Mouse (Mus musculus) lung, adult 2 months (tissue): ENCODE results near the gene Fmnl2.

ENCODE experiments used
- CTCF ChIP-seq: fragments of 200-500 bp; IDR thresholded peaks from 2 replicates; pipeline ENCODE4 v1.5.1; 2011; ENCODE audit warnings: mild to moderate bottlenecking, low read length, control low read depth; ENCODE audit not compliant: insufficient read depth
- POLR2A ChIP-seq: fragments of 200-500 bp; IDR thresholded peaks from 2 replicates; pipeline ENCODE4 v1.6.1; 2011; ENCODE audit warnings: low read depth, mild to moderate bottlenecking, control low read depth, low read length, borderline replicate concordance; ENCODE audit errors: extremely low read depth

- TF ChIP-seq POLR2A = no peak
- TF ChIP-seq CTCF = no peak
Observed at GRCm38 (mm10) chr2:53026056-53026769, 168.6 kb downstream of the Fmnl2 start.
